Mouse (Mus musculus) kidney, adult 2 months (tissue): ENCODE data around the gene Sbf1.

Source experiments
- CTCF ChIP-seq: fragments of 200-500 bp; conservative IDR thresholded peaks from 2 replicates; pipeline ENCODE4 v1.5.1; 2011; ENCODE audit warnings: low read depth, mild to moderate bottlenecking, control low read depth, low read length, moderate library complexity, mixed read lengths; ENCODE audit not compliant: insufficient read depth, insufficient read length
- POLR2A ChIP-seq: fragments of 200-500 bp; IDR thresholded peaks from one replicate; pipeline ENCODE4 v1.6.1; 2011; ENCODE audit warnings: low read depth, low read length, control low read depth

- TF ChIP-seq CTCF (no peak), POLR2A (no peak)
Measured at GRCm38 (mm10) chr15:89353837-89354236, 38.7 kb upstream of the Sbf1 start.
